Mouse (Mus musculus): Measurements from ENCODE around the gene Gm11444.

The Gm11444 gene

DNA sequence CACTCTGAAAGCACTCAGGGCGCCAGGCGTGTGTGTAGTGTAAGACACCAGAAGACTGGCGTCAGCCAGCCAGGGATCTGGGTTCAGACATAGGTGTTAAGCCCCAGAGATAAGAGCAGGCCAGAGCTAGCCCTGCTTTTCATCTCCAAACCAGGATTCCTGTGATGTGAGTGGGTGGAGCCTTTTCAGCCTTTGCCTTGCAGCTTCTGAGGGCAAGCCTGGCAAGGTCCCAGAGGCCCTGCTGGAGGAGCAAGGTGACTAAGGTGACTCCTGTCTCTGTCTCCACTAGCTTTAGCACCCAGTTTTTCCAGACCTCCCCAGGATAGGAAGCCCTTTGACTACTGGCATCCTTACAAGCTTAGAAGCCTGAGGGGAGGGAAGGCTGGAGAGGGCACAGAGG is 31.7 kb downstream of the Gm11444 start:
- DNase-seq (ENCODE audit: low read depth in 1 of 2, low spot score in 2 of 2): no peak

DNA sequence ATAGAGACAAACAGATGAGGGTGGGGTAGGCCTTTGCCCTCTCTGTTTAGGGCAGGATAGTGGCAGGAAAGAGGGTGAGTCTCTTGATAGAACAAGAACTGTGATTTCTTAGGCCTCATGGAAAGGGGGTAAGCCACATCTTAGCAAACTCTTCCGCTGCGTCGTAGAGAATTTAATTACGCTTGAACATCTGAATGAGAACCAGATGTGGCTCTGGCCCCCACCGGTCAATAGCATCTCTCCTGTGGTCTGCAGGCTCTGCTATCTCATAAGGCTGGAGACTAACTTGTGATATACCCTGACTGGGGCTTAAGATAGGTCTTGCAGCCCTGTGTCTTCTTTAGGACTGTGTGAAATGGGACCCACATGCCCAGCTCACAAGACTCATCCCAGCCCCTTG is 33.7 kb downstream of the Gm11444 start:
- DNase-seq (ENCODE audit: low read depth in 1 of 2, low spot score in 2 of 2): no peak

DNA sequence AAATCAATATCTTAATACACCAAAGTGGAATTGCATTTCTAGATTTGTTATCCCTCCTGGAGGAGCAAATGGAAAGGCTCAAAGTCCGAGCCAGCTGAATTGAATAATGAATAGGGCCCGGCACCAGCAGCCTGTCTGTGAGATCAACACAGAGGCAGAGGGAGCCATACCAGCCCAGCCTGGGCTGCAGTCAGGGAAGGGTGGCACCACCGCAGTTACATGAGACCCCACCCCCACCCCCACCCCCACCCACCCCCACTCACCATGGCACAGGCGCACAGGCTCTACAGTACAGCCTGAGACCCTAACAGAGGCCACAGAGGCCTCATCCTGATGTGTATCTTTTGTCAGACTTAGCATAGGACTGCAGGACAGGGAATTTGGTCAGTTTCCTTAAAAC is 35.5 kb downstream of the Gm11444 start:
- DNase-seq (ENCODE audit: low read depth in 1 of 2, low spot score in 2 of 2): no peak

DNA sequence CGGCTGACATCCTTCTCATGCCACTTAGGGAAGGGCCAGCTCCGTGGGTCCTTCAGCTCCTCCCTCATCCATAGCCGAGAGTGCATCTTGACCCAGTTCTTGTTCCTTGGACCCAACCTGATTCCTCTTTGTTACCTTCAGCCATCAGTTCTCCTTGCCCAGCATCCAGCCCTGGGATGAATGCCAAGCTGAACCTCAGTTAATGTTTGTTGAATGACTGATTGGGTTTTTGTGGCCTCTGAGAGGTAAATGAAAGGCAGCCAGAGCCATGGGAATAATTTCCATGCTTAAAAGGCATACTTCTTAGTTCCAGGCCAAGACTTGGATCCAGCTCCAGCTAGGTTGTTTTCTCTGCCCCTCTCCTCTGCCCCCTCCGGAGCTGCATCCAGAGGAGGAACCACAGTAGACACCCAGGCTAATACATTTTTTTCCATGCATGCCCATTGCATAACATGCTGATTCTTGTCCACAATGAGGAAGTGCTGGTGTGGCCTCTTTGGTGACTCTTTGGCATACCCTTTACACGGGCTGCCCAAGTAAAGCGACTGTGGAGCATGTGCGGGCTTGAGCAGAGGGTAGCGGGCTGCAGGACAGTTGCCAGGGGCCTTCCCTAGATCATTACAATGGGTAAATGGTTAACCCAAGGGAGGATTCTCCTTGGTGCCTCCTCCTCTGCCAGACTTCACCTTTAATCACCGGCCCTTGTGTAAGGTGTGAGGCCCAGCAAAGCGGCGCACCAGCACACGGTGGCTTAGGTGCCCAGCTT is 37.7 kb downstream of the Gm11444 start:
- no peak for DNase-seq (ENCODE audit: low read depth in 1 of 2, low spot score in 2 of 2)

DNA sequence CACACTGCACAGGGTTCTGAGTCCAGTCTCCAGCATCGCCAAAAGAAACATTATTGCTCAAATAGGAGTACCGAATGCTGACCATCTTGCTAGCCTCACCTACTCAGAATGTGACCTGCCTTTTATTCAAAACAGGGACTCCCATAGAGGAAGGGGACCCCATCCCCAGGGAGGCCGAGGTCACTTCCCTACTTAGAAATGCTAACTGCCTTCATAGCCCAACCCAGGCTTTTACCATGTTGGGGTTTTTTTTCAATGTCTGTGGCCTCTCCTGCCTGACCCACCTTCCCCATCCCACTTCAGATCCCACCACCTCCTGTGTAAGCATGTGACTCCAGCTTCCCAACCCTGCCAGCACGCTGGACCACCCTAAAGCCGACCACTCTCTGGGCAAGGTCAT is 38.5 kb downstream of the Gm11444 start:
- DNase-seq (ENCODE audit: low read depth in 1 of 2, low spot score in 2 of 2): no peak

DNA sequence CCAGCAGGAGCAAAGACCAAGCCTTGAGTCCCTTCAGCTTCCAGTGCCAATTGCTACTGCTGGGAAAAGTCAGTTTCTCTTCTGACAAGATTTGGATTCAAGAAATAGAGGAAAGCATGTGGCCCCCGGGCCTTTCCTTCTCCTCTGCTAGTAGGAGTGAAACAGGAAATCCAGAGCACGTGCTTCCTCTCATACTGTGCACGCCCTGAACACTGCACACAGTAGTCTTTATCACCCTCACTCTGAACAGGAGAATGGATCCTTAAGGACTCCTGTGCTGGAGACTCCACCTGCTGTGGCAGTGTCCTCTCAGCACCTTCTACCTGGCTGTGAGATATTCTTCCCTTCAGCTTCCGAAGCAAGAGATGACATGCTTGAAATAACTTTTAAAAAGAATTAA is 38.9 kb downstream of the Gm11444 start:
- DNase-seq (ENCODE audit: low read depth in 1 of 2, low spot score in 2 of 2): no peak

DNA sequence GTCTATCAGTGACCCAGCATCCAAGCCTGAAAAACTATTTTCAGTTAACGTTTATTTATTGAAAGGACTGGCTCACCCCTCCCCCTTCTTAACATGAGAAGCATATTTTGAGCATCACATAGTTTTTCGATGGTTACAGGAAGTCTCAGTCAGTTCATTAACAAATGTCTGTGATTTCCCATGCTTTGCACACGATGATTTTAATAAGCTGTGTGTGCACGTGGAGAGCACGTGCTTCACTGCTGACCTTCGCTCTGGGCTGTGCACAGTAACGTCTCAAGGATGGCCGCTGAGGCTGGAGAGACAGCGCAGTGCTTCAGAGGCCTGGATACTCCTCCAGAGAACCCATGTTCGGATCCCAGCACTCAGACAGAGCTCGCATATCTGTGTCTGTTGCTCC is 42.8 kb downstream of the Gm11444 start:
- DNase-seq (ENCODE audit: low read depth in 1 of 2, low spot score in 2 of 2): no peak

DNA sequence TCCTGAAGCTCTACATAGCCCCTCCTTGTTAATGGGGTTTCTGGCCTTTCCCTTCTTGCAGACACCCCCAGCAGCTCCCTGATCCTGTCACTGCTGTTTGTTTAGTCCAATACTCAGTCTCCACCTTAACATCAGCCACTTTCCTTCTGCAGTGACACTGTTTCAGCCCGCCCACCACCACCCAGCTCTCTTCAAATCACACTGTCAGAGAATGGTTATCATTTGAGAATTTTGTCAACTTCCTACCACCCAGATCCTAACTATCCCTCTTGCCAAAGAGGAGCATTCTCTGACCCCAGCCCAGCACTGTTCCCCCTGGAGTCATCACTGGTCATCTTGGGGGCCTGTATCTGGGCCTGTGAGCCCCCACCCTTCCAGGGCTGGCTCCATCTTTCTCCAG is 44.4 kb downstream of the Gm11444 start:
- DNase-seq (ENCODE audit: low read depth in 1 of 2, low spot score in 2 of 2): no peak

DNA sequence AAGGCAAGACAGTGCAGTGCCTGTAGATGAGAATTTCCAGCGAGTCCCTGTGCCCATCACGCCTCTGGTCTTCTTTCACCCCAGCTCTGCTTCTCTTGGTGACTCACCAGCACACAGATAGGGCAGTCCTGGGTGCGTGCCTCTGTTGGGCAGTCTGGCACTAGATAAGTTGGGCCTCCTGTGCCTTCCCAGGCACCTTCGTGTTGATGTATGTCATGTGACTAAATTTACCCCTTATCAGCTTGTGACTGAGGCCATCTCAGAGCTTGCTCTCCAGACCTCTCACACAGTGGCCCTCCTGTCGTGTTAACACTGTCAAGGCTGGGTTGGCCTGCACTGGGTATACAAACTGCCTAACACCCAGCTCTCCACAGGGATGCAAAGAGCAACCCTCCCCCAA is 46.1 kb downstream of the Gm11444 start:
- no peak for DNase-seq (ENCODE audit: low read depth in 1 of 2, low spot score in 2 of 2)

DNA sequence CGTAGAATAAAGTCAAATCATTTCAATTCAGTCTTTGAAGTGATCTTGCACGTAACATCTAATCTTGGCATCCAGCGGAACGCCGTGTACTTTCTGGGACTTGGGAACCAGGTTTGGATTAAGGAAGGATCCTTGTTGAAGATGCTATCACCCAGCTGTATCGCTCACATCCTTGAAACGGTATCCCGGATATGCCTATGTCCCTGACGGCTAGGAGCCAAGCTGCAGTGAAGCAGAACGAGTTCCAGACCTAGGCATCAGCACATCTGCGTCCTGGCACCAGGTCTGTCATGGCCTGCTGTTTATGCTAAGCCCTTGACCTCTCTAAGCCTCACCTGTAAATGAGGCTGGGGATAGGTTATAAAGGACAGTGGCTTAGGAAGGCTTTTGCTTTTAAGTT is 49.8 kb downstream of the Gm11444 start:
- DNase-seq (ENCODE audit: low read depth in 1 of 2, low spot score in 2 of 2): no peak

DNA sequence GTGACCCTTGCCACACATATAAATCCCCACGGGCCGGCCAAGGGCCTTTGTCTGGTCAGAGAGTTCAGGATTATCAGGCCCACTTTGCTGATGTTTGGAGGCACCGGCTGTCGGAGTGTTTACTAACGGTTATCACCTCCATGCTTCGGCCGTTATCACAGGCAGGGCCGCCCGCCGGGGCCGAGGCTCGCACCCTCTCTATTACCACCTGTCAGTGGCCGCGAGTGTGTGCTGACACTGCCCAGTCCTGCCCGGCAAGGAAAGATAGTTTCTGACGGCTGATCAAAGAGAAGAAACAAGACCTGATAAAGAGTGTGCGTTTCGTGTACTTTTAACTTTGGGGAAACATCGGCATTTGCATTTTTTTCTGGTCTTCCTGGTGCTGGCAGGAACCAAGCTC is 50.3 kb downstream of the Gm11444 start:
- no peak for DNase-seq (ENCODE audit: low read depth in 1 of 2, low spot score in 2 of 2)

DNA sequence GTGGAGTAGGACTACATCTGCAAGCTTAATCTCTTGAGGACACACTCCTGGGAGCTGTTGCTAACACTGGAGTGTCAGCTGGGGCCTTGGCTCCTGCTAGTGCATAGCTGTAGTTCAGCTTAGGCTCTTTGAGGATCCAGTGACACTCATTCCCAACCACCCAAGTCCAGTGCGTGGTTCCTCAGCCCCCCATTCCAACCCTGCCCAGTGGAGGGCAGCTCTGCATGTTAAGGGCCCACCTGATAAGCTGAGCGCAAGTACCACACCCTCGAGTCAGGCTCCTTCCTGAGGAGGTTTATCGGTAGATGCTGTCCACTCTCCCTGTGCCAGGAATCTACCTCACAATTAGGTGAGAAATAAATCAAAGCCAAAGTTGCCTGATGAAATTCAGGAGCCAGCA is 50.7 kb downstream of the Gm11444 start:
- DNase-seq (ENCODE audit: low read depth in 1 of 2, low spot score in 2 of 2): no peak
